Mouse (Mus musculus): ENCODE data around the gene Tnfsf8. TPM values are rescaled to one million over a fixed set of nuclear protein-coding genes. Genes with fewer than 3 reads are reported as not detected.

Gene Tnfsf8
- 0.41 TPM in 1 of 2 replicates, not detected in the other for total RNA-seq (2021)
- long read RNA-seq, experiment 1, result 0 reads
- long read RNA-seq, experiment 2, result 0 reads

DNA sequence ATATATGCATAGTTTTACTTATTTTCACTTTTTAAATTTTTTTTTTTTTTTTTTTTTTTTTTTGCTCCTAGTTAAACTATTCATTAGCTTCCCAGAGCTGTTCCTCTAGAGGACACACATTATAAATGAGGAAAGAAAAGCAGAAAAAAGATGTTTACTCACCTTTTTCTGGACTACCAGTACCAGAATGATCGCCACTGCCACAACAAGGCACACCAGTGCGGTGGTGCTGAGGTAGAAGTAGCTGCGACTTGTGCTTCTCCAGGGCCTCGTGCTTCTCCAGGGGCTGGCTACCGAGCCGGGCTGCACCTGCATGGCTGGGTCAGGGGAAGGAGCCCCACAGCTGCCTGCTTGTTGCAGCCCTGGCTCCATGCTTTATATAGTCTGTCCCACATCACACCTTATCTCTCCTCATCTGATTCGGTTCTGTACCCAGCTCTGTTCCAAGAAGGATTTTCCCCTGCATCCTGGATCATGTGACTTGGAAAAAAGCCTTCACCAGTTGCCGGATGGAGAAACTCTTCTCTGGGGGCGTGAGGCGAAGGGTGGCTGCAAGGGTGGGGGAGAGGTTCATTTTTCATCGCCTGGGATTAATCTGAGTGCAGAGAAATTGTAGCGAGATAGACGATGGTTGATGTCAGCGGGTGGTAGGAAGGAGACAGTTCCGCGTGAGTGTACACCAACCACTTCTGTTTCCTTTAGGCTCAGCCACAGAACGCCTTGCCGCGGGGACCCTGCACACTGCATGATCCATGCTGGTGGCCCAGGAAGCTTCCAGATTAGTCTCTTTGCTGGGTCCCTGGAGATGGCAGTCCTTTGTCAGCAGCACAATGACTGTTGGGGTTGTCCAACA, at the start of gene Tnfsf8:
Tnfsf8 (minus strand) TSS at position 660 of the 853 bp plus-strand sequence.
- no peak for DNase-seq

DNA sequence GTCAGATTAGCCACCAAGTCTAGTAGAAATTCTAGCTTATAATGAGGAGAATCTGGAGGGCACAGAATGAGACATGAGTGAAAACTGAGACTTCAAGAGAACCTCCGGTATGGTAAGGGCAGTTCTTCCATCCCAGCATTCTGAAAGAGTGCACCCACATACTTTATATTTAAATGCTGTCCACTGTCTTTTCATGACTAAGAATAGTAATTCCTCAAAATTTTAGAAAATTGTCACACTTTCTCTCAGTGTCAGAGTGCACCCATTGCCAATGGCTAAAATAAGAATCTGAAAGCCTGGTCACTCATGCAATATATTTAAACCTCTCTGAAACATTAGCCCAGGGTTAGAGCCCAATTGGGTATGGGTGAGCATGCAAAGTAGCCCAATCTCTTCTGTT, 47.4 kb upstream of the Tnfsf8 start:
- DNase-seq, result no peak

DNA sequence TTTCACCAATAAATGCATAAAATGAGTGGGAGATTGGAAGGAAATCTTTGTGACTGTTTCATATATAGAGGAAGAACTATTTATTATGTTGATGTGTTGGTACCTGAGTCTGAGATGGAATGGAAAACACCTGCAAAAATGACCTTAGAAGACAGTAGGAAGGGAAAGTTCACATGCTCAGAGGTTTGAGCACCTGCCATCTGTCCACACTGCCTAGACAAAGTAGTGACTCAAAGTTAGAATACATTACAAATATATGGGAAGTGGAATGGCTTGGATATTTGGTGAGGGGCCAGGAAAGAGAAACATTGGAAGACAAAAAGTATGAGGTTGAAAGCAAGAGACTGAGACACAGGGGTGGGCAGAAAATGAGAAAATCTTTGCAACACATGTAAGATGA, 46.3 kb upstream of the Tnfsf8 start:
- no peak for DNase-seq

DNA sequence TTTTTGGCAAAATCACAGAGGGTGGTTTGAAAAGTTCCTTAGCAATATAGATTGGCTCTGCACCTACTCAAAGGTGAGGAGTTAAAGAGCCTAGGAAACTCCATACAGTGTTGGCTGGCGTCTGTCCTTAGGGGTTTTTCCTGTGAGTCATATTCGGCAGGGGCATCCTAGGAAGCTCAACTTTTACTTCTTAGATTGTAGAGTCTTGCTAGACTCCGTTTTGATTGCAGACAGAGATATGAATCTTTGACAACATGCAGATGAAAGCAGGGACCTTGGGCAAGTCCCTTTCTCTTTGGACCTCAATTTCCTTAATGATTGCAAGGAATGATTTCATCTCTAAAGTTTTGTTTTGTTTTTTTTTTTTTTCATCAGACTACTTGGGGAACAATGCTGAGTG, 44.9 kb upstream of the Tnfsf8 start:
- DNase-seq, result no peak

DNA sequence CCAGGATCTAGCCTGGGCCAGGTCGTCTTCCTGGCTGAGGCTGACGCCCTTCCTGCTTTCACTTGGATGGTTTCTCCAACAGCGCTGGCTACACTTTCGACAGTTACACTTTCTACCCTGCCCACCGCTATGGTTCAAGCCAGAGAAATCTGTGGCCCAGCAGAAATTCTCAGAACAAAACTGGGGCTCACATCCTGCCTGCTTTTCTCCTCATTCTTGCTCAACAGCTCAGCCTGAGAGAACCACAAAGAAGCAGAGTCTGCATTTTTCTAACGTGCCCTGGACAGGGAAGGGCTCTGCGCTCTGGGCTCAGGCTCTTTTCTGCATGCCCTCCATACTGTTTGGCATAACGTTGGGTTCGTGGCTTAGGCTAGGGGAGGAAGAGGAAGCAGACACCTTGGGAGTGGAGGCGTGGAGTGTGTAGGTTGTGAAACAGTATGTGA, 38.0 kb upstream of the Tnfsf8 start:
- no peak for DNase-seq

DNA sequence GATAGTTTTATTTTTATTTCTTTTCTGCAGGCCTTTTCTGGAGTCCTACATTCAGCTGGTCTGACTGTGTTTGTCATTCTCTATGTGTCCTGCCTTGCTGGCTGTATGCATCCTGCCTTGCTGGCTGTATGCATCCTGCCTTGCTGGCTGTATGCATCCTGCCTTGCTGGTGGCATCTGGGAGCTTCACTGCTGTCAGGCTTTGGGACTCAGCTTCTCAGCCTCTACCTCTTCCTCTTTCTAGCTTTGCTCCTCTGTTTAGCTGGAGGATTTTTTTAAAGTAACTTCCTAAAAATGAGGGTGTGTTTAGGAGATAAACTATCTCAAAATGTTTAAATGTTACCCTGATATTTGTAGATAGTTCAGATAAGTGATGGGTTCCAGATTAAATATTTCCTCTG, 36.0 kb upstream of the Tnfsf8 start:
- no peak for DNase-seq

DNA sequence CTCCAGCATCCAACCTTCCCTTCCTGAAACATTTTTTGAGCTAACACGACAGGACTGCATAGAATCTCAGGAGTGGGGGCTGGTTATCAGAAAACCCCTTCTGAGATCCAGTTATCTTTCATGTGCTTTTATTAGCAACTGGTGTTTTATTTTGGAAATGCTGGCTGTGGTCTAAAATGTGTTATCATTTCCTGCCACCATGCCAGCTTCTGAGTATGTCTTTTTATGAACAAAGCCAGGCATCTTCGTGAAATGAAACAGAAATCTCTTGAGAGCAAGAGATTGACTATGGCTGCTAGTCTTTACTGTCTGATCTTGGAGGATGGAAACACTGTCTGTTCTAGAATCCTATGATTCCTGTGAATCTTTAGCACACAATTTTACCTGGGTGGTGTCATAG, 25.0 kb upstream of the Tnfsf8 start:
- DNase-seq, result no peak

DNA sequence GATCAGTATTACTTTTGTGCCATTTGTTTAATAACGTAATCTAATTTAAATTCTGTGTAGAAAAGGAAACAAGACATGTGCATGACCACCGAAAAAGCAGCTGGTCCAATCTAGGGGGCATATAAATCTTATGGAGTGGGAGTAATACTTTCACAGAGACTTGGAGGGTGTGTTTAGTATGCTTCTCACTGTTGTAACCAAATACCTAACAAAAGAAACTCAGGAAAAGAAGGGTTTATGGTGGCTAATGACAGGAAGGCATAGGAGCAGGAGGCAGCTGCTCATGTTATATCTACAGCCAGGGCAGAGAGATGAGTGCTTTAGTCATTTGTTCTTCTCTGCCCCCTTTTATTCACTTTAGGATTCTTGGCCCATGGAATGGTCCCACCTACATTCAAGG, 15.6 kb upstream of the Tnfsf8 start:
- DNase-seq, result no peak

DNA sequence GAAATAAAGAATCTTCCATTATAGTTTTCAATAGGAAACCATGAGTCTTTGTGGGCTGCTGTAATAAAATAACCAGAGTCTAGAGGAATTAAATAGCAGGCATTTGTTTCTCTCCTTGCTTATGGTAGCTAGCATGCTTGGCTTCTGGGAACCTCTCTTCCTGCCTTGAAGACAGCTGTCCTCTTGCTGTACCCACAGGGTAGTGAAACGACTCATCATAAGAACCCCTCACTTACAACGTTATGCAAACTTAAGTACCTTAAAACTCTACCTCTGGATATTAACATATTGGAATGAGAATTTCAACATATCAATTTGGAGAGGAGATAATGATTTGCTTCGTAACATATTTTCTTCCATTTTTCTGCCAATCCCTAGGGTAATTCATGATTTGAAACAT, 14.3 kb upstream of the Tnfsf8 start:
- DNase-seq, result no peak

DNA sequence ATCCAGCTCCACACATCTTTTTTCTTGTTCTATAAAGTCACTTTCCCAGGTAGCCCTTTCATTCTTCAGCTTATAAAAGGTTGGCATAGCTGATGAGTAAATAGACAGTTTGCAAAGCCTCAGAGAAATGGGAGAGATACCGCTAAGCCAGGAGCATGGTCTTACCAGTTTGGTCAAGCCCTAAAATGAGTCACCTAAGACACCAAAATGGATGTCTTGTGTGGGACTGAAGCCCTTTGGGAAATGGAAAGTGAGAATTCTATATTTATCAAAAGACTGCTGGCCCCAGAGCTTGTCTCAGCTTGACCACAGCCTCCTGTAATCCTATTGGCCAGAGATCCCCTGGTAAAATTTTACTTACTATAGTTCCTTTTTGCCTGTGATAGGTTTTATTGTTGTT, 9.5 kb upstream of the Tnfsf8 start:
- no peak for DNase-seq

DNA sequence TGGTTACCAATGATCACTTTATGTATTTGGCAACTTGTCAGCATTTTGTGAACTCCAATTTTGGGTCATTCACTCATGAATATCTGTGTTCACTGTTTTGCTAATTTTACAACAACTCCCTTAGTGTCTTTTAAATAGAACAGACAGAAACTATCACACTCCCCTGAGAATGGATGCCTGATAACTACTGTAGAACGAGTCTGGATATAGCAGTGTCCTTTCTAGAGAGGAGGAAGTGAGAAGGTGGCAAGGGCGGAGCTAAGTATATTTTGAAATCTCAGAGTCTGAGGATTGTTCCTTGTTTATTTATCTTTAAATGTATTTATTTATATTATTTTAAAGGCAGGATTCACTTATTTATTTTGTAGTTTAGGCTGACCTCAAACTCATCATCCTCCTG, 7.6 kb upstream of the Tnfsf8 start:
- DNase-seq, result no peak

DNA sequence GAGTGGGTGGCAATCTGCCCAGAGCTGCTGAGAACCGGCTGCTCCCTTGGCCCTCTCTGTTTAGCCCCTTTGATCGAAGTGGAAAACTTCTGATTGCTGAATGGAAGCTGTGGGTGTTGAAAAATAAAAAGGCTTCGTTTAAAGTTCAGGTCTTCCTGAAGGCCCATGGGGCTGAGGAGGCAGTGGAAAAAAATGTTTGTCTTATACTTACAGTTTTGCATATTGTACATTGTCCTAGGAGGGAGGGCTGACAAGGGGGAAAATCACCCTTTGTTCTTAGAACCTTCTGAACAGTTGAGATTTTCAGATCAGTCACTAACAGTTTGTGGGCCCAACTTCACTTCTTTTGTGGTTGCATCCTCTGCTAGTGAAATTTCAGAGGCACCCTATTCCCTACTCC, 1.8 kb upstream of the Tnfsf8 start:
- no peak for DNase-seq

DNA sequence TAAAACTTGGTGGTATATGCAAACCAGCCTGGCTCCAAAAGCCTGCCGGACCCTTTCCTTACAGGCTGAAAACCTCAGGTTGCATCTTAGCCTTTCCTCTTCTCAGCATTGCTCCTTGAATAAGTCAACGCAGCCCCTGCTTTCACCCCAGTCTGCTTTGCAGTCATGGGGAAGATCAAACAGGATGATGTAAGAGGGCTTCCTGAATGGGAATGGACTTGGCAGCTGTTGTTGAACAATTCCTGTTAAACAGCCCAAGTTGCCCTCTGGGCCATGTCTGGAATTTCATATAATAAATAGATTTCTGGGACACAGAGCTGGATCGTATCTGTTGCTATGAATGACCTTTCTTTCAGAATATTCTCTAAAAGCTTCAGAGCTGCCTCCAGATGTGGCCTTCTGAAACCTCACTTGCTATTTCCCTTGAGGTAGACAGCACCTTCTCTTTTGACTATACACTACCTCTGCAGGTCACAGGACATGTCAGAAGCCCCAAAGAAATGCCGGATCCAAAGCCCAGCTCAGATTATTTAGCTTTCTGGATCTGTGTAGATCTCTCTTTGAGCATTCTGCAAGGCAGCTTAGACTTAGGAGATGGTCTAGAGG, 1.0 kb upstream of the Tnfsf8 start:
- DNase-seq, result no peak

DNA sequence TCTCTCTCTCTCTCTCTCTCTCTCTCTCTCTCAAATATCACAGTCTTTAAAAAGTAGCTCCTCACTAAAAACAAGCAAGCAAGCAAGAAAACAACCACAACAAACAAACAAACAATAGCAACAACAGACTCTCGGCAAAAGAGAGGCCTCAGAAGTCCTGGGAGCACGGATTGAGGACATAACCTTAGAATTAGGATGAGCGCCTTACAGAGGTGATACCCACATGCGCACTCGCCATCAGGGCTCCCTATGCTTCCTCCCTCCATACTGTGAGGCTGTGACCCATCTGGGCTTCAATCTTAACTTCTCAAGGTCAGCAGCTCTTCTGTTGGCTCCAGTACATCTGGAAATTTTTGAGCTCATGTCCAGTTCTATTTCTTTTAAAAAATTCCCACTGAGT, 911 bp downstream of the Tnfsf8 start:
- DNase-seq, result no peak

DNA sequence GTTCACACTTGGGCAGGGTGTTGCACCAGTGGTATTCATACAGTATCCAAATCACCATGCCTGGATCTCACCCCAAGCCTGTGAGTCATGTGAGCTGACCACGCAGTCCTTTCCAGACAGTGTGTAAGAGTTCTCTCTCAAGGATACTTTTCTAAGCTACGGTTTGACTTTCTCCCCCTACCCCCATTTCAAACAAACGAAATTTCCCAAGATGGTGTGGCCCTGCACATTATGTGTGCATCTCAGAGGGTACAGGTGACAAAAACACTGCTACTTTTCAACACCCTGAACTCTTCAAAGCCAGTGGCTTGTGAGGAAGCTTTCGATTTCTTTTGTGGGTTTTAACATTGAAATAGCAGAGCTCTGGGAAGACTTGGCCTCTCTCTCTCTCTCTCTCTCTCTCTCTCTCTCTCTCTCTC, 1.4 kb downstream of the Tnfsf8 start:
- DNase-seq, result peak; percentile 8

DNA sequence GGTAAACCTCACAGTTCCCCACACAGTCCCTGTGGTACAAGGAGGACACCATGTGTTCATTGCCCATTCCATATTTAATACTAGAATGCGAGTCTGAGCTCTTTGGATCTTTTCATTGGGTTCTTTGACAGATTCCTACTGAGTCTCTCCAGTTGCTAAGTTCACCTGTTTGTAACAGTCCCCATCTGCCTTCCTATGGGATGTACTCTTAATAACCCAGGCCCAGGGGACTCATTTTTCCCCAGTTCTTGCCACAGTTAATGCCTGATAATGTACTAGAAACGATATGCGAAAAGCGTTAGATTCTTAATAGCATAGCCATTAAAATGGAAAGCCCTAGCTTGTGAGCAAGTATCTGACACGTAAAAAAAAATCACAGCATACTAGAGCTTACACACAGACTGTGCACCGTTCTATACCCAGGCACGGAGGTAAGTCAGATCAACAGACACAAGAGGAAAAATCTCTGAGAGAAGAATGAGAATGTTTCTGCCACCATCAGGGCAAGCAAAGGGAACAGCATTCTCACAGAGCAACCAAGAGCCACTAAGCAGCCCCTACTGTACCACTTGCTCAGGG, 2.4 kb downstream of the Tnfsf8 start:
- no peak for DNase-seq

DNA sequence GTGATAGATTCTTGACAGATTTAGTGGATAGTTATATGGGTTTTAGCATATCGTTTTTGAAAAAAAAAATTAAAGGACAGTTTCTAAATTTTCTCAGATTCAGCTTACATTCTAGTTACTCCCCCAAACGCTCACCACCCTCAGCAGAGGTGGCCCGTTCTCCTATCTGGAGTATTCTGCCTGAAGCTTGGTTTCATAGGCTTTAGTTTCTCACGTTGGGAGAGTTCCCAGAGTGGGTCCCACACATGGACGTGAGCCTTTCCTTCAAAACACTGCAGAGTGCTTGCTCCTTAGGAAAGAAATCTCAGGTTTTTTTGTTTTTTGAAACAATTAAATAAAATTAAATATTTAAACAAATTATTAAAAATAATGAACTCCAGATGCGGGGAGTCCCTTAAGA, 4.4 kb downstream of the Tnfsf8 start:
- no peak for DNase-seq

DNA sequence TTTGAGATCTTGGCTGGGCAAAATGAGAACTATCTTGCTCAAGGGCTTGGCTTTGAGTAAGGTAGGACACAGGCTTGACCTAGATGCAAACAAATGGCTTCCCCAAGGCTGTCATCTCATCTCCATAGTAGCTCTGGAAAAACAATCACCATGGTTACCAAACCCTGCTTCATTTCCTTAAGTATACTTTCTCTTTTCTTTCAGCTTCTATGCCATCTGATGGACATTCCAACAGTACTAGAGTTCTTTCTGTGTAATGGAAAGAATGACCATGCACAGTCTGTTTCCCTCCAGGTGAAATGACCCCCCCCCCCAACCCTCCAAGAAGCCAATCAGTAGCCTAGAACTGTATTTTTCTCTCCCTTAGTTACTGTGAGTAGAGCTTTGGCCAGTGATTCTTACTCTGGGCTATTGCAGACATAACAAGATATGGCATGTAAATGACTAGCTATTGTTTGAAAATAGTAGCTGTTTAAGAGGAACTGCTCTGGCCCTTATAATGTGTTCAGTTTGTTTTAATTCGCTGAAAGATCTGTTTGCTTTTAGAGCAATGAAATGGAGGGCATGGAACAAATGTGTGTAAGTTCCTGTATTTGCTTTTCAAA, 7.3 kb downstream of the Tnfsf8 start:
- DNase-seq, result no peak

DNA sequence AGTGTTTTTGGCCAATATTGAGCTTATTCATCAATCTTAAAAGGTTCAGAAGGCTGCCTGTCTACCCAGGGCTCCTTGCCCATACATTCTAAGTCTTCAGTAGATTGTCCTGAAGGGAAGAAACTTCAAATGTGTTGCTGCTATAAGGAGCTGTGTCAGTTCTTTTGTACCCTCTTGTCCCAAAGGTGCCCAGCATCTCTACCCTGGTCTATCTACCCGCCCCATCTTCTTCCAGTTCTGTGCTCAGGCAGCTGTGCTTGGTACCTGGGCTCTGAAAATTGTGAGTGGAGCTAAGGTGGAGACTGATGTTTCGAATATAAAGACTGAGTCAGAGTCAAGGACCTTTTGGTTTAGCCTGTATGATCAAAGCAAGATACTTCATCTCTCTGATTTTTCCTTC, 11.1 kb downstream of the Tnfsf8 start:
- no peak for DNase-seq

DNA sequence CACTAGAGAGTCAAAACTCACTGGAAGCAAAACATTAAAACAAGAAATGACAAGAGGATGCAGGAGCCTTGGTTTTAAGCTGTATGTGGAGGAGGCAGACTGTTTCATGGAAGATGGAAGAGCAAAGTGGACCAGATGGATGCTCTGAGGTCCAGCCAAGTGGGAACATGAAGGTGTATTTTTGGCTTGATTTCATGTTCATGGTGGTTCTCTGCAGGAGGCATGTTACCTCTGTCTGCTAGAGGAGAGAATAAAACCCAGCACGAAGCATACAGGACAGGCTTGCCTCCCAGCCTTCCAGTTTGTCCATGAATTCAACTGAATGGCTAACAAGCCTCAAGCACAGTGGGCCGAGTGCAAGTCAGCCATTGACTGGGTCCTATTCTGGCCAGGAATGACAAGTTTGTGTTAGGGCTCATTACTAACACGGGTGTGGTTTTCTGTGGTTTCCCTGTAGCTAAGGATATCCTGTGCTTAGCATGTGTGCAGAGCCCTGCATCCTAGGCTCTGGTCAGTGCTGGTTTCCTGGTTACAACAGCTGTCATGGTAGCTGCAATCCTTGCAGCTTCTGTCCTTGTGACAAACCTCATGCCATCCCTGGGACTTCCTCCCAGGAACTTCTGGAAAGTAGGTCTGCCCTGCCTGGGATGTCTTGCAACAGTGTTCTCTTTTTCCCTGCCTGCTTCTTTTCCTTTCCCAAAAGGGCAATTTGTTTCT, 14.1 kb downstream of the Tnfsf8 start:
- no peak for DNase-seq

DNA sequence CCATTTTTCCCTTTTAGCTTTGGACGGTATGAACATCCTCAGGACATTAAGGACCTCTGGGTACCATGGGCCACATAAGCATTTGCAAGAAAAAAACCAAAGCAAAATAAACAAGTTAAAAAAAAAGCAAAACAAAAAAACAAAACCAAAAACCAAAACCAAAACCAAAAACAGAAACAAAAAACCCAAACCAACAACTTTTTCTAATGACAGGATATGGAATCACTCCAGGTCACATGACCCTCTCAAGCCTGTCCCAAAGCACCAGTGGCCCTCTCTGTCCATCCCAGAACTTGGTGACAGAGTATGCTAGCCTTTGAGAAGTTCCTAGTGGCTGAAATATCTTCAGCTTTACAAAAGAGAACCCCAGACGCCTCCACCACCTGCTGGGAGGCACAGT, 15.4 kb downstream of the Tnfsf8 start:
- DNase-seq, result no peak

DNA sequence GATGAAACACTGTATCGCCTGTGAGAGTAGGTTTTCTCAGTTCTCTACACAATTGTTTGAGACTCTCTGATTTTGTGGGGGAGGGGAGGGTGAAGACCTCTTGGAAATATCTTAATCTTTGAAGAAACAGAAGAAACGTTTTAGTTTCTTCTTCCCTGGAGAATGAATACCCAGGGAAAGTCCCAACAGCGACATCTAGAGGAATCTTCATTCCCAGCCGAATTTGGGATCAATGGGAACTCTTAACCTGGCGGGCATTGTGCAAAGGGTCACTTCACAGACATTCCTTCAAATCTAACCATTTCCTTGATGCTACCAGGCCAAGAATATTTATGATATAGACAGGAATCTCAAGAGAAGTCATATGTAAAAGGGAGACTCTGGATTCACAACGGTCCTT, 17.2 kb downstream of the Tnfsf8 start:
- peak; percentile 44 for DNase-seq
